Mouse (Mus musculus) layer of hippocampus, adult 9-10 months (tissue): ENCODE measurements around the gene Usp42.
A peak's percentile ranks its signal among the peaks of the same experiment; 100 is the strongest.

Source experiments
- DNase-seq: peaks from one replicate; pipeline ENCODE4 v3.0.0; 2022; ENCODE audit warnings: low spot score

The Usp42 gene

GRCm38 (mm10) chr5:143732180-143732891, at the start of gene Usp42:
TSS of gene Usp42 (minus strand) at chr5:143732280.
- DNase-seq = peak; percentile 82

- no peak for DNase-seq
Measured at GRCm38 (mm10) chr5:143760508-143760907, 28.4 kb upstream of the Usp42 start.

GRCm38 (mm10) chr5:143759554-143759953, 27.5 kb upstream of the Usp42 start:
- no peak for DNase-seq

GRCm38 (mm10) chr5:143757755-143758443, 25.8 kb upstream of the Usp42 start:
- peak; percentile 80 for DNase-seq

- no peak for DNase-seq
Measured at GRCm38 (mm10) chr5:143755529-143756141, 23.6 kb upstream of the Usp42 start.

- DNase-seq = no peak
Measured at GRCm38 (mm10) chr5:143749630-143750208, 17.6 kb upstream of the Usp42 start.

GRCm38 (mm10) chr5:143731483-143732112, 482 bp downstream of the Usp42 start:
- DNase-seq = no peak

GRCm38 (mm10) chr5:143730915-143731314, 1.2 kb downstream of the Usp42 start:
- DNase-seq = no peak

GRCm38 (mm10) chr5:143721962-143722361, 10.1 kb downstream of the Usp42 start:
- DNase-seq = no peak

GRCm38 (mm10) chr5:143712011-143712800, 19.9 kb downstream of the Usp42 start:
- no peak for DNase-seq

- no peak for DNase-seq
Measured at GRCm38 (mm10) chr5:143711326-143711725, 20.8 kb downstream of the Usp42 start.

GRCm38 (mm10) chr5:143706822-143707200, 25.3 kb downstream of the Usp42 start:
- DNase-seq = no peak

GRCm38 (mm10) chr5:143706030-143706821, 25.9 kb downstream of the Usp42 start:
- no peak for DNase-seq

GRCm38 (mm10) chr5:143705659-143705982, 26.5 kb downstream of the Usp42 start:
- DNase-seq = no peak

- DNase-seq = no peak
Measured at GRCm38 (mm10) chr5:143704875-143705658, 27.0 kb downstream of the Usp42 start.

- DNase-seq = no peak
Measured at GRCm38 (mm10) chr5:143701074-143701473, 31.0 kb downstream of the Usp42 start.

- no peak for DNase-seq
Measured at GRCm38 (mm10) chr5:143700247-143700646, 31.8 kb downstream of the Usp42 start.

GRCm38 (mm10) chr5:143698454-143698853, 33.6 kb downstream of the Usp42 start:
- DNase-seq = no peak

GRCm38 (mm10) chr5:143696323-143696722, 35.8 kb downstream of the Usp42 start:
- no peak for DNase-seq

- DNase-seq = peak; percentile 63
Measured at GRCm38 (mm10) chr5:143690926-143691325, 41.2 kb downstream of the Usp42 start.
